Mouse (Mus musculus) right cerebral cortex, postnatal 36 days (tissue): Measurements from ENCODE around the gene Hacl1.
A peak's percentile ranks its signal among the peaks of the same experiment; 100 is the strongest.

ENCODE experiments used
- DNase-seq, 2 experiments: peaks; one replicate each; pipeline ENCODE4 v3.0.0; 2022; ENCODE audit warnings: low spot score in 2 of 2, mixed read lengths in 1 of 2

Hacl1 gene

GRCm38 (mm10) chr14:31640890-31641505 is at the start of gene Hacl1, which contains the start of gene Btd:
Gene Hacl1 (minus strand): TSS chr14:31641286.
Gene Btd (plus strand): TSS chr14:31641028.
- DNase-seq: peak; percentile 79 to 86

- DNase-seq: no peak
Observed at GRCm38 (mm10) chr14:31686231-31686630, 45.1 kb upstream of the Hacl1 start.

GRCm38 (mm10) chr14:31685680-31686079 is 44.6 kb upstream of the Hacl1 start:
- DNase-seq: no peak

GRCm38 (mm10) chr14:31684343-31685040 is 43.4 kb upstream of the Hacl1 start:
- no peak for DNase-seq

- DNase-seq: no peak
Observed at GRCm38 (mm10) chr14:31683610-31684009, 42.5 kb upstream of the Hacl1 start.

GRCm38 (mm10) chr14:31681931-31682555 is 41.0 kb upstream of the Hacl1 start:
- DNase-seq: no peak

GRCm38 (mm10) chr14:31681291-31681690 is 40.2 kb upstream of the Hacl1 start:
- no peak for DNase-seq

- no peak for DNase-seq
Observed at GRCm38 (mm10) chr14:31680656-31681055, 39.6 kb upstream of the Hacl1 start.

- DNase-seq: no peak
Observed at GRCm38 (mm10) chr14:31671635-31672320, 30.7 kb upstream of the Hacl1 start.

GRCm38 (mm10) chr14:31669642-31670490 is 28.8 kb upstream of the Hacl1 start:
- no peak for DNase-seq

- DNase-seq: peak; percentile 61 to 67
Observed at GRCm38 (mm10) chr14:31669161-31669611, 28.1 kb upstream of the Hacl1 start.

- DNase-seq: peak in 1 of 2 experiments; percentile 60
Observed at GRCm38 (mm10) chr14:31668326-31668725, 27.2 kb upstream of the Hacl1 start.

- no peak for DNase-seq
Observed at GRCm38 (mm10) chr14:31667741-31668140, 26.7 kb upstream of the Hacl1 start.

- DNase-seq: no peak
Observed at GRCm38 (mm10) chr14:31666931-31667705, 26.0 kb upstream of the Hacl1 start.

- DNase-seq: no peak
Observed at GRCm38 (mm10) chr14:31665566-31665940, 24.5 kb upstream of the Hacl1 start.

GRCm38 (mm10) chr14:31664903-31665565 is 23.9 kb upstream of the Hacl1 start:
- DNase-seq: no peak

GRCm38 (mm10) chr14:31664100-31664902 is 23.2 kb upstream of the Hacl1 start:
- DNase-seq: no peak

- DNase-seq: no peak
Observed at GRCm38 (mm10) chr14:31663376-31664099, 22.5 kb upstream of the Hacl1 start.
